Mouse (Mus musculus): ENCODE measurements around the gene Abcb4. TPM values are rescaled to one million over a fixed set of nuclear protein-coding genes. Genes with fewer than 3 reads are reported as not detected.

Gene Abcb4
- total and polyA plus RNA-seq, 3 experiments: 0.27 to 0.68 (median 0.29) TPM

GRCm38 (mm10) chr5:8974721-8975120, 81.2 kb downstream of the Abcb4 start:
- Histone ChIP-seq H3K27ac (ENCODE audit: insufficient read depth, low read depth) (no peak overlapping the region), H3K9me3 (replicated peaks; ENCODE audit: low read length) (peaks cover 12% of the 10 kb centered on the region), H3K27me3 (replicated peaks) (no peaks in the 10 kb centered on the region), H3K4me2 (ENCODE audit: insufficient read depth, low read depth, poor library complexity, severe bottlenecking) (no peak overlapping the region), H3K79me2 (replicated peaks; ENCODE audit: control insufficient read depth, extremely low read depth, insufficient read depth, poor library complexity, severe bottlenecking) (no peaks in the 10 kb centered on the region), H3K4me3 (replicated peaks in 1 of 3; ENCODE audit: low read depth in 2 of 3, low read length in 2 of 3, poor library complexity in 1 of 3) (no peak overlapping the region), H3K9ac (ENCODE audit: insufficient read depth, low read depth) (no peak overlapping the region), H3K4me1 (ENCODE audit: control insufficient read depth in 1 of 2, insufficient read depth in 2 of 2) (no peaks in the 10 kb centered on the region), H3K36me3 (replicated peaks in 1 of 2; ENCODE audit: control insufficient read depth in 1 of 2, insufficient read depth in 1 of 2, low read length in 1 of 2) (peaks cover 36 to 64% of the 10 kb centered on the region in 2 experiments)
- DNase-seq (ENCODE audit: extremely low read depth): no peak
- dilution Hi-C loops (cut with MboI; ENCODE audit: extremely low pct_ligation_motif_present, extremely low pct_unique_long_range_greater_than_20kb, low sequenced_read_pairs) (no loop called here), in situ Hi-C loops (cut with MboI; ENCODE audit: low pct_ligation_motif_present, low pct_unique_long_range_greater_than_20kb, low sequenced_read_pairs) (no loop called here)
- TF ChIP-seq IRF4 (IDR thresholded peaks at IDR 0.05; ENCODE audit: low read depth, low read length) (no peak), BHLHE40 (IDR thresholded peaks at IDR 0.05; ENCODE audit: low read depth, low read length) (no peak), MAZ (IDR thresholded peaks at IDR 0.05; ENCODE audit: low read depth, low read length) (no peak), SIN3A (IDR thresholded peaks at IDR 0.05; ENCODE audit: low read length) (no peak), ZC3H11A (IDR thresholded peaks at IDR 0.05; ENCODE audit: low read depth, low read length) (no peak), MAFK (IDR thresholded peaks at IDR 0.05; ENCODE audit: insufficient replicate concordance, low read length) (no peak), USF1 (IDR thresholded peaks at IDR 0.05; ENCODE audit: low read depth, low read length) (no peak), ZKSCAN1 (IDR thresholded peaks at IDR 0.05; ENCODE audit: borderline replicate concordance, low read depth, low read length) (no peak), CHD1 (IDR thresholded peaks at IDR 0.05; ENCODE audit: low read depth, low read length) (no peak), ZNF384 (IDR thresholded peaks at IDR 0.05; ENCODE audit: low read depth, low read length) (no peak), NELFE (IDR thresholded peaks at IDR 0.05; ENCODE audit: low read depth, low read length) (no peak), RAD21 (IDR thresholded peaks at IDR 0.05; ENCODE audit: low read depth, low read length) (no peak), NRF1 (IDR thresholded peaks at IDR 0.05; ENCODE audit: low read depth, low read length) (no peak), EP300 (IDR thresholded peaks at IDR 0.05; ENCODE audit: low read length) (no peak), RCOR1 (conservative IDR thresholded peaks at IDR 0.05; ENCODE audit: low read depth, low read length) (no peak)

GRCm38 (mm10) chr5:8985470-8985869, 92.0 kb downstream of the Abcb4 start:
- Histone ChIP-seq H3K79me2 (replicated peaks; ENCODE audit: control insufficient read depth, extremely low read depth, insufficient read depth, poor library complexity, severe bottlenecking) (no peaks in the 10 kb centered on the region; the same call in 1 of the 2 replicates), H3K36me3 (replicated peaks in 1 of 2; ENCODE audit: control insufficient read depth in 1 of 2, insufficient read depth in 1 of 2, low read length in 1 of 2) (peaks cover 43 to 64% of the 10 kb centered on the region in 2 experiments), H3K9me3 (replicated peaks; ENCODE audit: low read length) (no peaks in the 10 kb centered on the region), H3K4me2 (ENCODE audit: insufficient read depth, low read depth, poor library complexity, severe bottlenecking) (no peak overlapping the region; the same call in 1 of the 2 replicates), H3K27me3 (replicated peaks) (no peaks in the 10 kb centered on the region), H3K4me1 (ENCODE audit: control insufficient read depth in 1 of 2, insufficient read depth in 2 of 2) (peaks cover 6 to 31% of the 10 kb centered on the region in 2 experiments), H3K27ac (ENCODE audit: insufficient read depth, low read depth) (no peak overlapping the region; the same call in 1 of the 2 replicates), H3K4me3 (replicated peaks in 1 of 3; ENCODE audit: low read depth in 2 of 3, low read length in 2 of 3, poor library complexity in 1 of 3) (no peak overlapping the region), H3K9ac (ENCODE audit: insufficient read depth, low read depth) (no peak overlapping the region)
- TF ChIP-seq MAFK (IDR thresholded peaks at IDR 0.05; ENCODE audit: insufficient replicate concordance, low read length): 0 out of 2 replicates have a peak, but pooled peaks have one; percentile 33
- peak; percentile 72 for TF ChIP-seq BHLHE40 (IDR thresholded peaks at IDR 0.05; ENCODE audit: low read depth, low read length)
- TF ChIP-seq MEF2A (IDR thresholded peaks at IDR 0.05; ENCODE audit: borderline replicate concordance, low read depth, low read length): peak; percentile 55
- peak; percentile 94 for TF ChIP-seq JUND (conservative IDR thresholded peaks at IDR 0.05; ENCODE audit: low read depth, low read length)
- no peak for TF ChIP-seq CTCF (conservative IDR thresholded peaks at IDR 0.05 in 1 of 2, IDR thresholded peaks at IDR 0.05 in 1 of 2; ENCODE audit: low read depth in 2 of 2, low read length in 2 of 2)
- no peak for TF ChIP-seq MAZ (IDR thresholded peaks at IDR 0.05; ENCODE audit: low read depth, low read length)
- TF ChIP-seq SIN3A (IDR thresholded peaks at IDR 0.05; ENCODE audit: low read length): peak; percentile 38; the same call in 1 of the 2 replicates
- no peak for TF ChIP-seq POLR2A (IDR thresholded peaks at IDR 0.05; ENCODE audit: low read depth, low read length)
- TF ChIP-seq CHD2 (IDR thresholded peaks at IDR 0.05; ENCODE audit: low read length): peak; percentile 44; the same call in 1 of the 2 replicates
- no peak for TF ChIP-seq MAX (IDR thresholded peaks at IDR 0.05; ENCODE audit: low read length)
- TF ChIP-seq ZNF384 (IDR thresholded peaks at IDR 0.05; ENCODE audit: low read depth, low read length): no peak
- peak; percentile 95 for TF ChIP-seq EP300 (IDR thresholded peaks at IDR 0.05; ENCODE audit: low read length)
- peak; percentile 48; the same call in 1 of the 2 replicates for TF ChIP-seq IRF4 (IDR thresholded peaks at IDR 0.05; ENCODE audit: low read depth, low read length)
- TF ChIP-seq TBP (conservative IDR thresholded peaks at IDR 0.05; ENCODE audit: low read depth, low read length): no peak
- no peak for TF ChIP-seq GABPA (IDR thresholded peaks at IDR 0.05; ENCODE audit: insufficient replicate concordance, low read depth, low read length)
- peak; percentile 96 for TF ChIP-seq ETS1 (conservative IDR thresholded peaks at IDR 0.05; ENCODE audit: low read depth, low read length)
- TF ChIP-seq TCF12 (IDR thresholded peaks at IDR 0.05; ENCODE audit: low read depth, low read length): peak; percentile 54; the same call in 1 of the 2 replicates
- peak; percentile 93 for TF ChIP-seq JUN (IDR thresholded peaks at IDR 0.05; ENCODE audit: insufficient read depth, low read depth, low read length)
- TF ChIP-seq MXI1 (IDR thresholded peaks at IDR 0.05; ENCODE audit: low read depth, low read length): peak; percentile 35; the same call in 1 of the 2 replicates
- in situ Hi-C loops (cut with MboI; ENCODE audit: low pct_ligation_motif_present, low pct_unique_long_range_greater_than_20kb, low sequenced_read_pairs): no loop called here
- peak; percentile 76 for DNase-seq (ENCODE audit: extremely low read depth)
- dilution Hi-C loops (cut with MboI; ENCODE audit: extremely low pct_ligation_motif_present, extremely low pct_unique_long_range_greater_than_20kb, low sequenced_read_pairs): no loop called here
